Mouse (Mus musculus) neutrophil, adult 5-6 weeks (primary cell): ENCODE results near the gene Colgalt1. TPM values are rescaled to one million over a fixed set of nuclear protein-coding genes. Genes with fewer than 3 reads are reported as not detected.

Experiments
- ATAC-seq: fragments of 151-379, 151-347 bp; 2 replicates; pipeline ENCODE4 v1.8.0; 2017; ENCODE audit warnings: mild to moderate bottlenecking, moderate TSS enrichment; ENCODE audit not compliant: insufficient number of reproducible peaks, poor library complexity, low FRiP score, severe bottlenecking; ENCODE audit errors: extremely low read depth
- total RNA-seq: library from RNA; stranded (forward); fragments of 200-1000 nt; gene quantifications from 2 replicates; pipeline ENCODE4 v1.2.3, GENCODE M21; 2017

Gene Colgalt1
- total RNA-seq, 1 experiment from 2014 or later, result 92.2 TPM

DNA sequence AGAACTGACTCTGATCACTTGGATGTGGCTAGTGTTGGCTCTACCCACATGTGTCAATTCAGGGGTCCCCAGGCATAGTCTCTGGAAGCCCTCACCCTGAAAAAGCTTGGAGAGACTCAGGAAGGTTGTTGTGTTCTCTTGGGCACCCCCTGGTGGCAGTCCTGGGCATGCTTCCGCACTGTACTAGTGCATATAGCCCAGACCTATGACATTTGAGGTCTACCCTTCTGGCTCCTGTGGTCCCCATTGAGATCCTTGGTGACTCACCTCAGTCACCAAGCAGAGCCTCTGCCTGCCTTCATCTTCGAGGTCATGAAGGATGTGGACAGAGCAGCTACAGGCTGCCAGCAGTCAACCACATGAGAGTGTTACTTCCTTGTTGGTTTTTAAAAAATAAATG lies 23.9 kb upstream of the Colgalt1 start:
- ATAC-seq, result peak; percentile 18; the same call in 1 of the 2 replicates

- ATAC-seq, result no peak
These were observed 22.0 kb upstream of the Colgalt1 start for GRCm38 (mm10) chr8:71588762-71589161.

GRCm38 (mm10) chr8:71591017-71591416 lies 19.8 kb upstream of the Colgalt1 start:
- ATAC-seq, result no peak

DNA sequence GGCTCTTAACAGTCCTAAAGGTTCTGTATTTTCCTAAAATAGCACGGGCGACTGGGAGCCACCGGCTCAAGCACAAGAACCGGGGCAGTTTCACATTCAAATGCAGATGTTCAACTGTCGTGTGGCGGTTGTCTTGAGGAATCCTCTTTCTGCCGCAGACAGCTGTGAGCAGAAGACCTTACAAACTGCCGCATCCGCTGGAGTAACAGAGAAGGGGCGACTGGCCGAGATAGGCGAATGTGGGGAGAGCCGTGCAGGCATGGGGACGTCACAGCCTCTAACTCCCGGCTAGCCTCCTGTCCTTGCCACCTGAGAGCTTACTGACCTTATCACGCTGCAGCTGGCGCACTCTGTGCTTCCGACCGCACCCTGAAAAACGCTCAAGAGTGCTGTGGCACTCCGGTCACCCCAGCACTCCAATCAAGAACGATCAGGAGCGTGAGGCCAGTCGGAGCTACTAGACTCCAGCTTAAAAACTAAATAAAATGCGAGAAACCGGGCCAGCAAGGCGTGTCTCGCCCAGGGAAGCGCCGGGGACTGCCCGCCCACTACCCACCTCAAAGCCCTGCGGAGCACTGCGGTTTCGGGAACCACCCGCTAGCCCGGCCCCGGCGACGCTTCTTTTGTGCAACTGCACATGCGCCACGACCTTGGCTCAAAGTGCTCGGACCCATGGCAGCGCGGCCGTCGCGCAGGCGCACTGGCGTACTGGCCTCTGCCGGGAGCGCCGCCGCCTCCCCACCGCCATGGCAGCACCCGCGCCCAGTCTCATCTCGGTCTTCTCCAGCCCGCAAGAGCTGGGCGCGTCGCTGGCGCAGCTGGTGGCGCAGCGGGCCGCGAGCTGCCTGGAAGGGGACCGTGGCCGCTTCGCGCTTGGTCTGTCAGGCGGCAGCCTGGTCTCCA lies 19.1 kb upstream of the Colgalt1 start, which contains the start of gene Pgls:
Pgls (plus strand) TSS at position 706 of the 903 bp plus-strand sequence.
- ATAC-seq, result peak; percentile 49

DNA sequence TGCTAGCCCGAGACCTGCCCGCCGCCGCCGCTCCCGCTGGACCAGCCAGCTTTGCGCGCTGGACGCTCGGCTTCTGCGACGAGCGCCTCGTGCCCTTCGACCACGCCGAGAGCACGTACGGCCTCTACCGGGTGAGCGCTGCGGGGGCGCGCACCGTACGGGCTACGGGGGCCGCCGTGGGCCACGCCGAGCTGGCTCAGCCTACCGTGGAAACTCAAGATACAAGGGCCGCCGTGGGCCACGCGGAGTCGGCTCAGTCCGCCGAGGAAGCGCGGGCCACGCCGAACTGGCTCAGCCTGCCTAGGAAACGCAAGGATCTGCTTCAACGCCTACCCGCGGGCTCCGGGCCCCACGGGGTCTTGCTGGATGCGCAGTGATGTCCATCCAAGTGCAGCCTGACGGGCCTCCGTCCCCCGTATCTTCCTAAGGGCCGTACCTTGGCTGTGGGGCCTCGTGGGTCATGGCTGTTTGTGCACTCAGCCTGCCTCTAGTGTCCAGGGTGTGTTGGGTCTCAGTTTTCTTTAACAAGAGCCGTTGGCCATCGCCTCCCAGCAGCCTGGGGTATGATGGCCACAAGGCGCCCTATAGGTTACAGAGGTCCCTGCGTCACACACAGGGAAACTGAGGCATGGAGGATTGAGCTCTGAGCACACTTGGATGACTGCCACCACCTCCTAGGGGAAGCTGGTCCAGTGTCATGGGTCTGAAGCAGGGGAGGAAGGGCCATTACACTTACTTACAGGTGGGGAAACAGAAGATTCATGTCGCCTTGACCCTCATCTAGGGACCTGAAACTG lies 18.2 kb upstream of the Colgalt1 start:
- no peak for ATAC-seq

GRCm38 (mm10) chr8:71593556-71594323 lies 17.1 kb upstream of the Colgalt1 start:
- no peak for ATAC-seq

DNA sequence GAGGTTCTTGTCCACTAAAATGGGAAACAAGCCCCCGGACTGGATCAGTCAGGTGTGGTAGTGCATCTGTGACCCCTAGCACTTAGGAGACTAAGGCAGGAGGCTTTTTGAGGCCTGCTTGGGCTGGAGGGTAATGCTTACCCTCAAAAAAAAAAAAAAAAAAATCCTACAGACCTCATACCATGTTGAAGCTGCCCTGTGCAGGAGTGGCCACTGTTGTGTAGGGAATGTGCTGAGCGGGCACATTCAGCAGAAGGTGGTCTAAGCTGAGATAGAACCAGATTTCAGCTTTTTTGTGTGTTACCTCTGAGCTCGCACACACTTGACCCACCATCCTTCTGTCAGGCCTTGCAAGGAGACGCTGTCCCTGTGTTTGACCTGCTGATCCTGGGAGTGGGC lies 16.5 kb upstream of the Colgalt1 start:
- ATAC-seq, result no peak

DNA sequence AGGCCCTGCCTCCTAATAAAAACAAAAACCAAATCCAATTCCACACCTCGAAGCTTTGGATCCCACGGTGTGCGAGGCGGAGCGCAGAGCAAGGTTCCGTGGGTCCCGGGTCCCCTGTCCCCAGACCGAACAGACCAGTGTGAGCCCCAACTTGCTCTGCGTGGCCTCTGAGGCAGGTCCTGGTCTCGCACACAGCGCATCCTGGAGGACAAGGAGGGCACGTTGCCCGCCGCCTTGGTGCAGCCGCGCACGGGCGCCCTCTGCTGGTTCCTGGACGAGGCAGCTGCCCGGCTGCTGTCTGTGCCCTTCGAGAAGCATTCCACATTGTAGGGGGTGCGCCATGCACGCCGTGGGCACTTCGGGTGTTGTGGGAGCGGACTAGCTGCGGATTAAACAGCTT lies 14.9 kb upstream of the Colgalt1 start:
- peak; percentile 51 for ATAC-seq

- ATAC-seq, result no peak
These were observed 14.4 kb upstream of the Colgalt1 start for GRCm38 (mm10) chr8:71596384-71596783.

- peak; percentile 35 for ATAC-seq
These were observed 14.0 kb upstream of the Colgalt1 start for GRCm38 (mm10) chr8:71596798-71597197.

DNA sequence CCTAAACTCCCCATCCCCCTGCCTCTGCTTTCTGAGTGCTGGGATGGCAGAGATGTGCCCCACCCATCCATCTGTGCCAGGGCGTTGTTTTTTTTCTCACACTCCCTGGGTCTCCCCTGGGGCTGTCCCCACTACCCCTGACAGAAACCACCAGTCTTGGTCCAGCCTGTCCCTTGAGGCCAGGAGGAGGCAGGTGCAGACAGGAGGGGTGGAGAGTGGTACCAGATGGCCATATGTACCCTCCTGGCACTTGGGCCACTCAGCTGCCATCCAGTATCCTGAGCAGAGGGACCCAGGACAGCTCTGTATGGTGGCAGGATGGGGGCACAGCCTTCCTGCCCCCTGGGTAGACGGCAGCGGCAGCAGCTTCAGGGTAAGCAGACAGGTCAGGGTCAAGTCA lies 13.3 kb upstream of the Colgalt1 start, which contains the start of gene Fam129c:
Fam129c (plus strand) TSS at position 198 of the 400 bp plus-strand sequence.
- no peak for ATAC-seq

GRCm38 (mm10) chr8:71598375-71598774 lies 12.4 kb upstream of the Colgalt1 start:
- ATAC-seq, result no peak

GRCm38 (mm10) chr8:71598841-71599240 lies 12.0 kb upstream of the Colgalt1 start:
- ATAC-seq, result no peak

- ATAC-seq, result peak; percentile 15; the same call in 1 of the 2 replicates
These were observed 8.7 kb upstream of the Colgalt1 start for GRCm38 (mm10) chr8:71601939-71602665.

- no peak for ATAC-seq
These were observed 8.0 kb upstream of the Colgalt1 start for GRCm38 (mm10) chr8:71602666-71603334.

DNA sequence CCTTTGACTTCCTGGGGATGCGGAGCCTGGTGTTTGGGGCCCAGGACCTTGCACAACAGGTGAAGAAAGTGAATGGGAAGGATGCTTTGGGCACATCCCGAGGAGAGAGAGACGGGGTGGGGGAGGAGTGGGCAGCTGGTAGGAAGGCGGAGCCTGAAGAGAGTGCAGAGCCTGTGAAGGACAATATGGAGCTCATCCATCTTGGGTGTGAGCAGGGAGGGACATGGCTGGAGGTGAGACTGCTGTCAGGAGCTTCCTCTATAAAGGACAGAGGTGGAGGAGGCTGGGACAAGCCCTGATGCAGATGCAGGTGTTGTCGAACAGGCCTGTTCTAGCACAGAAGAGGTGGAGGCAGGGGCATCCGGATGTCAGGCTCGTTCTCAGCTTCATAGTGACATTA lies 6.8 kb upstream of the Colgalt1 start:
- ATAC-seq, result no peak

- no peak for ATAC-seq
These were observed 1.3 kb downstream of the Colgalt1 start for GRCm38 (mm10) chr8:71612141-71612540.

DNA sequence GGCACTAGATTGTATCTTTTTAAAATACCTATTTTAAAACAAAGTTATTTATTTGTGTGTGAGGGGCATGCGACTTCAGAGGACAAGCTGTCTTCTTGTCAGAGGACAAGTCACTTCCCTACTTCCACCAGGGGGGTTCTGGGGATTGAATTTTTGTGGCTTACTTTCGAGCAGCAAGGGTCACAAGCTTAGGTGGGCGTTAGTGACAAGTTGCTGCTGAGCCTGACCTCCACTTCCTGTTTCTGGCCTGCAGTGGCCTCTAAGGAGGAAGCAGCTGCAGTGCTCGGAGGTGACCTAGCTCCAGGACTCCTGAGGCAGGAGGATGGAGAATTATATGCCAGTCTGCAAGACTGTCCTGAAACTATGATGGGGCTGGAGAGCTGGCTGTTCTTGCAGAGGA lies 2.6 kb downstream of the Colgalt1 start:
- 0 out of 2 replicates have a peak, but pooled peaks have one; percentile 9 for ATAC-seq
